Mouse (Mus musculus) brown adipose tissue, adult 24 weeks (tissue): ENCODE data around the gene Napepld. TPM values are rescaled to one million over a fixed set of nuclear protein-coding genes. Genes with fewer than 3 reads are reported as not detected.
"Not testable (repeated sequence)": the region's sequence is repeated elsewhere in the genome, so short reads cannot be mapped to it uniquely, and the experiment has no call there.

Source experiments
- H3K27ac ChIP-seq: fragments of 200-500 bp; replicated peaks from 2 replicates; pipeline ENCODE4 v1.5.1; 2012; ENCODE audit warnings: low read depth, mild to moderate bottlenecking, low read length
- H3K4me1 ChIP-seq: fragments of 200-500 bp; 2 replicates; pipeline ENCODE4 v1.6.1; 2012; ENCODE audit warnings: low read length, mixed read lengths; ENCODE audit not compliant: control insufficient read depth, insufficient read depth, insufficient read length
- H3K4me3 ChIP-seq: fragments of 200-500 bp; 2 replicates; pipeline ENCODE4 v1.5.1; 2012; ENCODE audit warnings: low read depth, mild to moderate bottlenecking, low read length, moderate library complexity; ENCODE audit not compliant: insufficient read depth
- polyA plus RNA-seq: library from polyadenylated mRNA; stranded (reverse); fragments of >200 nt; gene quantifications from 2 replicates; pipeline ENCODE4 v1.2.4, GENCODE M21; 2012; ENCODE audit not compliant: missing spikeins, insufficient read depth, insufficient read length

Napepld gene
- polyA plus RNA-seq, 1 experiment = 12.9 TPM

DNA sequence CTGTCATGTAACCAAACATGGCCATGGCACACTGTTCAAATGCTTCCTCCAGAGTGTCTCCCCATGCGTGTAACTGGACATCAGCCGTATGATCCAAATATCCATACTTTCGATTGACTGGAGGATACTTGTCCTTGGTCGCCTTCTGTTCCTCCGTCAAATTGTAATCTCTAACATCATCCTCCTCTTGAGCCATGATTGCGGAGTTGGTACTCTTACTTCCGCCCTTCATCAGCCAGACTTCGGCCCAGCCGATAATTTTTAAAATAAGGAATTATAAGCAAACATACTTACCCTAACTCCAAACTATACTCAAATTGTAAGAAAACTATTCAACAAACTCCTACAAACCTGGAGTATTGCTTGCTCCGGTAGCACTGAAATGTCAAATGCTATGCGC is 86.9 kb downstream of the Napepld start:
- not testable (repeated sequence) for H3K4me3 ChIP-seq

More for the DNA sequence above, 86.9 kb downstream of the Napepld start:
- H3K27ac ChIP-seq, H3K4me1 ChIP-seq: not testable (repeated sequence)

Other genes with a start within 250 kb of the Napepld start
- gene Lrrc17, start 157.8 kb downstream of the Napepld start, polyA plus RNA-seq = 2.4 and 4.0 TPM in 2 replicates
- not detected in 2 replicates for gene Fbxl13, start 55.8 kb downstream of the Napepld start, polyA plus RNA-seq
- gene Armc10, start 55.6 kb downstream of the Napepld start, polyA plus RNA-seq = 7.4 and 11.3 TPM in 2 replicates
- 426 and 475 TPM in 2 replicates for gene Pmpcb, start 35.7 kb upstream of the Napepld start, polyA plus RNA-seq
- gene Dnajc2, start 83.9 kb upstream of the Napepld start, polyA plus RNA-seq = 16.8 and 19.9 TPM in 2 replicates
- 83.9 and 86.9 TPM in 2 replicates for gene Psmc2, start 83.9 kb upstream of the Napepld start, polyA plus RNA-seq
- gene Slc26a5, start 164.2 kb upstream of the Napepld start, polyA plus RNA-seq = not detected in 2 replicates